Mouse (Mus musculus): ENCODE results near the gene Gm20854.
"Not testable (repeated sequence)": the region's sequence is repeated elsewhere in the genome, so short reads cannot be mapped to it uniquely, and the experiment has no call there.

Gene Gm20854

DNA sequence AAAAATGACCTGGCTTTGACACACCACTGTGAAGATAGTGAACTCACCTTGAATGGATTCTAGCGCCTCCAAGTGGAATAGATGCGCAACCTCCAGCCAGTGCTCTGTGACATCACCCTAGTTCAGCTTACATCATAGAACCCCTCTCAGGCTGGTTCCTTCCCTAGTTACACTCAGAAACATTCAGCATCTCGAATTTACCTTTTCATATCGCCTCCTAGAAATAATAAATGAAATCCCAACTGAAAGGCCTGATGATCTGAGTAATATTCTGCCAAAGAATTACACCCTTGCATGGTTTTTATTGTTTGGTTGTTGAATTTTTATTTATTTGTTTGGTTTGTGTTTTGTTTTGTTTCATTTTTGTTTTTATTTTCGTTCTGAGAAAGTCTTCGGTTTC, at the start of gene Gm20854:
Gm20854 (minus strand) TSS at position 101 of the 400 bp plus-strand sequence.
- not testable (repeated sequence) for DNase-seq (ENCODE audit: low spot score)

Measured in testis, postnatal 10 days (tissue).